Mouse (Mus musculus): ENCODE results near the gene Slc23a2.
A peak's percentile ranks its signal among the peaks of the same experiment; 100 is the strongest.

The Slc23a2 gene

DNA sequence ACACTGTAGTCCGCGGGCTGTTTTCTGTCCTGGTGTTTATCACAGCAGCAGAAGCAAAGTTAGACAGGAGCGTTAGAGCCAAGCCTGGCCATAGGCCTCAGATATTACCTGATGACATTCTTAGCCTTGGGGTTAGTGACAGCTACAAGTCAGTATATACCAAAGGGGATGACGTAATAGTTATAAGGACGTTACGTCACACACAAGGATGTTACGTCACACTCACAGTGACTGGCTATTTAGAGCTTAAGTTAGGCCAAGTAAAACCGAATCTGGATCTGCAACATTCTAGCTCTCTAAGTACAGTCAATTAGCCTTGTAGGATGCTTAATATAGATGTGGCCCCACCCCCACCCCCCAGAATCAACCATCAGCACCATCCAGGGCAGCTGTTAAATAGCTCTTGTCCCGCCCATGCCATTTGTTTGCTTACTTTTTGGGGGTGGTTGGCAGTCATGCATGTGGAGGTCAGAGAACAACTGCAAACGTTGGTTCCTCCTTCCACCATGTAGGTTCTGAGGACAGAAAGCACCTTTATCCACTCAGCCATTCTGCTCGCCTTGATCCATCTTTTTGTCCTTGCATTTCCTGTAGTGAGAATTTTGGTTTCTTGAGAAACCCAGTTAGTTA, 96.7 kb downstream of the Slc23a2 start:
- DNase-seq (ENCODE audit: low spot score), result no peak

GRCm38 (mm10) chr2:132047364-132047763, 97.5 kb downstream of the Slc23a2 start:
- DNase-seq (ENCODE audit: low spot score), result no peak

- DNase-seq (ENCODE audit: low spot score), result no peak
Measured at GRCm38 (mm10) chr2:132046659-132047058, 98.2 kb downstream of the Slc23a2 start.

GRCm38 (mm10) chr2:132044320-132045274, 100.3 kb downstream of the Slc23a2 start:
- no peak for DNase-seq (ENCODE audit: low spot score)

- DNase-seq (ENCODE audit: low spot score), result peak; percentile 90
Measured at GRCm38 (mm10) chr2:132043101-132043621, 101.7 kb downstream of the Slc23a2 start.

- DNase-seq (ENCODE audit: low spot score), result no peak
Measured at GRCm38 (mm10) chr2:132039894-132040293, 105.0 kb downstream of the Slc23a2 start.

DNA sequence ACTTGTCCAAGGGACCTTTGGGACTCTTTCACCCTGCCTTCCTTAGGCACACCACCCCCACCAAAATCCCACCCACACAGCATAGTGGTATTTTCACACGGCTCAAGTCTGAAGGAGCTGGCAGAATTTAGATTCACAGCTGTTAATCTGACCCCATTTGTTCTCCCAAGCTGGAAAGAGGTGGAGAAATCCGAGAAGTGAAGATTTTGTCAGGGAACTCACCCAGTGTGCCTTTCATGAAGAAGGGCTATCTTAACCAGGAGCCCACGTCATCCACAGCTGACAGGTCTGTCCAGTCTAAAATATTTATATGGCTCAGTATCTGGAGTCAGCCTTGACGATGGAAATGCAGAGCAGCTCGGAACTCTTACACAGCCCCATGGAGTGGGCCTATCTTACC, 108.6 kb downstream of the Slc23a2 start:
- no peak for DNase-seq (ENCODE audit: low spot score)

DNA sequence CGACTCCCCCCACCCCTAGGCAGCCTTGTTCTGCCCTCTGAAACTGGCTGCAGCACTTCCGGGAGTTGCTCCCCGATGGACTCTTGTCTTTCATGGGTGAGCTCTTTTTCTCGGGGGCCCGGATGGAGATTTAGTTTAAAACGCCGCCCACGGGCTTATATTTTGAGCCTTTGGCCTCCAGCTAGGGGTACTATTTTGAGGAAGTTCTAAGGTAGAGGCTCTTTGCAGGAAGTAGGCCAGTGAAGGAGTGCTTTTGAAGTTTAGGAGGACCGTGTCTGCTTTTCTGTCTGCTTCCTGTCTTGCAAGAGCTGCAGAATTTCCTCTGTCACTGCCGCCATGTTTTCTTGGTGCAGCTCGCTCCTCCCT, 109.5 kb downstream of the Slc23a2 start:
- DNase-seq (ENCODE audit: low spot score), result no peak

DNA sequence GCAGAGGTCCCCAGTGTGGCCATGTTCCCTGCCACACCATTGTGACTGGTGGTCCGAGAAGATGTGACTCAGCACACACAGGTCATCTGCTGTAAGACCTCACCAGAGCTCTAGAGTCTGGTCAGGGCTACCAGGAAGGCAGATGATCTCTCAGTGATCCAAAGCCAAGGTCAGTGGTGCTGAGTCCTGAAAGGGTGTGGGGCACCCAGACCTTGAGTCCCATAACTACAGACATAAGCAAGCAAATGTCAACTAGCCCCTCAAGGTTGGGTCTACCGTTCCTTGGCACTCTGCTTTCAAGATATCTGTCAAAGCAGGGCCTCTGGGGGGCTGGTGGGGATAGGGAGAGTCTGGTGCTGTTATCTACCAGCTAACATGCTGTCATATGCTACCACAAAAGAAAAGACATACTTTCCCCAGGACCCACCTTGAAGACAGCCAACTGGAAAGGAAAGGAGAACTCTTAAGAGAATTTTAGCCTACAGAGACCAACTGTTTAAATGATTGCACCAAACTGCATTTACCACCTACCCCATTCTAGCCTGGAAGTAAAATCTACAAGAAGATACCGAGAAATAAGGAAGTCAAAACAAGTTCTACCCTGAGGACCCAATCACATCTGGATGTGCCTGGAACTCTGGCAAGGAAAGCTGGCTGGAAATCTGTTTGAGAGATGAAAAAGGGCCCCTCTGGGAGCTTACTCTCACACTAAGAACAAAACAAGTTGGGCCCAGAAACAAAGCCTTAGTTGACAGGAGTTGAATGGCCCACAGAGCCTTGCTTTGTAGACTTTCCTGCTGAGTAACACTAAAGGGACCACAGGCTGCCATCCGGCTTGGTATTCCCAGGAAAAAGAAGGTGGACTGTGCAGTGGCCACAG, 110.1 kb downstream of the Slc23a2 start:
- DNase-seq (ENCODE audit: low spot score), result no peak

GRCm38 (mm10) chr2:132031364-132032095, 113.4 kb downstream of the Slc23a2 start:
- DNase-seq (ENCODE audit: low spot score), result no peak

- peak; percentile 79 for DNase-seq (ENCODE audit: low spot score)
Measured at GRCm38 (mm10) chr2:132030418-132031363, 114.2 kb downstream of the Slc23a2 start.

DNA sequence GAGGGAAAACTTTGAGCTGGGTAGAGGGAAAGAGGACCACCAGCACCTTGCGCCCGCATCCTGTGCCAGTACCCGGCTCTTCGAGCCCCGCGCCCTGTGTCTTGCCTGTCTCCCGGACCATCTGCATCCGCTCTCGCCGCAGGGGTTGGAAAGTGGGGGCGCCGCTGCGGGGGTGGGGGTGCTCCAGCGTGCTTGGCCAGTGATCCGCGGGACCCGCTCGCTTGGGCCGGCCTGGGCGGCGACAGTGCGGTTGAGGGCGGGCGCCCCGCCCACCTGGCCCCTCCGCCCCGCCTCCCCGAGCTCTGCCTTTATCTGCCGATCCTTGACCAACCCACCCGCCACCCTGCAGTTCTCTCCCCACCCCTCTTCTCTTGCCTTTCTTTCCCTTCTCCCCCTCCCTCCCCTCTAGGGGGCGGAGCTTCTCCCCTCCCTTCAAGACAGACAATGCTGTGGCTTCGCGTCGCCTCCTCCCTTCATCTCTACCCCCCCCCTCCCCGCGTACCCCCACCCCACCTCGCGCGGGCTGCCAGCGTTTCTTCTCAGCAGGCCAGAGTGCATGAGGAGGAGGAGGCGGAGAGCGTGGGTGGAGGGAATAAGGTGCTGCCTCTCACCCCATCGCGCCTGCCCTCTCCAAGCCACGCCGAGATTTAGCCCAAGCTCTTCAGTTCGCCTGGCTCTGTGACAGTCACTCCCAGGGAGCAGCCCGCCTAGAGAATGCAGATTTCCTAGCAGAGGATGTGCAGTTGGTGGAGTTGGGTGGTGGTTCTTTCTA, 115.1 kb downstream of the Slc23a2 start, which contains the start of gene Rassf2:
Rassf2 (minus strand) TSS at position 613 of the 772 bp plus-strand sequence.
- peak; percentile 90 for DNase-seq (ENCODE audit: low spot score)

DNA sequence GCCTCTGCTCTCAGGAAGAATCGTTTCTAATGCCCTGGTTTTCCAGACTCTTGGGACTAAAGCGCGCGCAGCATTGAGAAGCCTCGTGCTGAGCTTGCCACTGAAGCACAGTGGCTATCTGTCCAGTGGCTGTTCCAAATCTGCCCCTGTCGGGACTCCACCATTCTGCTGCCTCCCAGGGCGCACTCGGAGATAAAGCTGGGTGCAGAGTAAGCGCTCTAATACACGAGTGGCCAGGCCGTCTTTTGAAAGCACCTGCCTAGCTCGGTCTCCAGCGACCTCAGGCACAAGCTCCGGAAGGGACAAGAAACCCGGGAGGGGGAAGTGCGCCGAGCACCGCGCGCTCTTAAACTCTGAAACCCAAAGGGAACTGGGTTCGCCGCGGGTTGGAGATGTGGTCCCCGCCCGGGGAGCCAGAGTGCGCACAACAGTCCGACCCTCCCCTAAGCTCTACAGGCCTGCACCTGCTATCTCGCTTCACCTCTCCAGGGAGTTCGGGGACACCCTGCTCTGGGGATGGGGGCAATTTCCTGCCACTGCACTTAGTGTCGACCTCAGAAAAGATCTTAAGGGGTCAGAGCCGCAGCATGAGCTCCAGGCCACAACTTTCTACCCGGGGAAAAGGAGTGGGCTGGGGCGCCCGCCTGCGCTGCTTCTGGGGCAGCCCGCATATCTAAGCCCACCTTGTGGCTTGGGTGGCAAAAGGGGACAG, 115.9 kb downstream of the Slc23a2 start:
- DNase-seq (ENCODE audit: low spot score), result no peak

DNA sequence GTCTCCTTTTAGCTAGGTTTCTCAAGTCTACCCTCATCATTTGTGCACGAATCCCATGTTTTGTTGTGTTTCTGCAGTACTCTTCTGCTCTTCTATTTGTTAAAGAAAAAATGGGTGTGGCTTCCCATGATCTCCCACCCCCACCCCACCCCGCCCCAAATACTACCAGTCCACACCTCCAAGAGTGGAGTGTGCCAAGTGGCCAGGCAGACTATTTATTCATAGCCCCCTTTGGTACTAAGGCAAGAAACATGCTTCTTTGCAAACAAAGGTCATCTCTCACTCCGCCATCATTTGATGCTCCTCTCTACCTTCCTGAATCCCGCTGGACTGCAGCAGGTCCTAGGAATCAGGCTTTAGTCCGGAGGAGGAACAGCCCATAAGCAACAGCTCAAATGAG, 116.8 kb downstream of the Slc23a2 start:
- DNase-seq (ENCODE audit: low spot score), result no peak

- peak; percentile 28 for DNase-seq (ENCODE audit: low spot score)
Measured at GRCm38 (mm10) chr2:132027366-132027765, 117.5 kb downstream of the Slc23a2 start.

DNA sequence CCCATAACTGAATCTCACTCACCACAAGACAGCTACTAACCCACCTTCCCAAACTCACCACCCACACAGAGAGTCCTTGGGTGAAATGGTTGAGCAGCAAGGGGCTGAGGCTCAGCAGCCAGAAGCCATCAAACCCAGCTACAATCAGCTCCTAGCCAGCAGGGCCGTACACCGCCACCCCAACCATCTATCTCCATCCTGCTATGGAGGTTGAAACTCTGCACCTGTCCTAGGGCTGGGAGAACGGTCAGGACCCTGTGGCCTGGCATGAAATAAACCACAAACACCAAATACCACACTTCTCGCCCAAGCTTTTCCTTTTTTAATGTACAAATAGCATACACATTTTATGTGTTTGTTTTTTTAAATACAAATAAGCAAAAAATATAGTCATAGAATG, 120.9 kb downstream of the Slc23a2 start:
- no peak for DNase-seq (ENCODE audit: low spot score)

GRCm38 (mm10) chr2:132022621-132023020, 122.3 kb downstream of the Slc23a2 start:
- no peak for DNase-seq (ENCODE audit: low spot score)

GRCm38 (mm10) chr2:132021616-132022015, 123.3 kb downstream of the Slc23a2 start:
- DNase-seq (ENCODE audit: low spot score), result no peak

Data from testis, postnatal 14 days (tissue).